ENCODE assay signal across 8 mouse cellular contexts in the genomic region with DNA sequence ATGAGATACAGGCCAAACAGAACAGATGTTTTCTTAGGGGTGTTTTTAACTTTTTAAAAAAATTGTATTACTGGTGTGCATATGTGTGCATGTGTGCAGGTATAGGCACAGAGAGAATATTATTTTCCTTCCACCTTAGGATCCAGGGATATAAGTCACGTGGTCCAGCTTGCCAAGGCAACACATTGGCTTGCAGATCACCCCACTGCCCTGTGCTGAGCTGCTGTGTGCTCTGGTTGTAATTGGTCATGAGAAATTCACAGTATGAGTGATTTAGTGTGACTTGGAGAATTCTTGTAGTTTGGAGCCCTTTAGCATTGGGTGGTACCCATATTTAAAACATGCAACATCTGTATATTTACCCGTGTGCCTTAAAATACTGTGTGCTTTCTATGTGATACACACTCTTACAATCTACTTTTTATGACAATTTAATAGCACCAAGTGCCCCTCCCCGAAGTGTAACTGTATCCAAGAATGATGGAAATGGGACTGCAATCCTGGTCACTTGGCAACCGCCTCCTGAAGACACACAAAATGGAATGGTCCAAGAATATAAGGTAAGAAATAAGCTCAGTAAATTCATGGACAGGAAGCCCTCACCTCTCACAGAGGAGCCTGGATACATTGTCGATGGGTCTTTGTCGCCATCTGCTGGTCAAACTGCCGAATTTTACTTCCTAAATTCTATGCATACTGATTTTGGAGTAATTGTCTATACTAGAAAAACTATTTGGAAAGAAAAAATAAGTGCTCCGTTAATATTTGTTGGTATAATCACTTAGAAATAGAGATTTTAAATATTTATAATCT.
DNase-seq lines count a peak whose midpoint lies in the region; ATAC-seq and TF ChIP-seq lines count a peak whose summit lies in the region.

No protein-coding gene starts in this region.

- H3K36me3 ChIP-seq in heart, adult 2 months (ENCODE audit: control insufficient read depth, insufficient read depth, low read length) = no peaks in the 10 kb centered on the region
- no peaks in the 10 kb centered on the region for H3K36me3 ChIP-seq in intestine, postnatal 0 days (ENCODE audit: control insufficient read depth, insufficient read depth)
- H3K36me3 ChIP-seq in midbrain, embryonic 12.5 days = 0 out of 2 replicates have a peak, but pooled peaks cover 2% of the 10 kb centered on the region
- H3K36me3 ChIP-seq in splenic B cell, adult 2 months (ENCODE audit: control insufficient read depth, insufficient read depth, low read length, poor library complexity, severe bottlenecking) = no peaks in the 10 kb centered on the region

- no peak overlapping the region for H3K4me2 ChIP-seq in intestine, postnatal 0 days (replicated peaks; ENCODE audit: low read depth)
- H3K4me2 ChIP-seq in midbrain, embryonic 12.5 days (replicated peaks) = no peak overlapping the region

- DNase-seq in heart, adult 2 months = peak; percentile 20 to 59
- DNase-seq in heart, postnatal 25 days (ENCODE audit: low spot score) = no peak
- DNase-seq in cerebellum, postnatal 10 days = peak; percentile 85 to 89
- peak; percentile 21 to 66 for DNase-seq in frontal cortex, postnatal 10 days (ENCODE audit: low spot score in 2 of 2)
- DNase-seq in left cerebral cortex, postnatal 25 days (ENCODE audit: low spot score in 2 of 2) = peak; percentile 74 to 77
- peak; percentile 2 for DNase-seq in splenic B cell, adult 2 months (ENCODE audit: low read depth, low spot score)

- ATAC-seq in intestine, postnatal 0 days = peak; percentile 28; the same call in 1 of the 2 replicates
- peak; percentile 42 for ATAC-seq in midbrain, embryonic 12.5 days (ENCODE audit: low FRiP score, low read depth)

- 0 out of 2 replicates have a peak, but pooled peaks have one; percentile 37 for TF ChIP-seq EP300 in heart, adult 2 months (IDR thresholded peaks at IDR 0.05; ENCODE audit: insufficient read depth, low read depth, low read length)

- 25% methylated on average over 8 of the region's 8 CpGs for WGBS in heart, adult 2 months
- WGBS in intestine, postnatal 0 days = 27% methylated on average over 8 of the region's 8 CpGs
- 32% methylated on average over 8 of the region's 8 CpGs for WGBS in midbrain, embryonic 12.5 days

- TF ChIP-seq CTCF in heart, adult 2 months (IDR thresholded peaks at IDR 0.05) = peak; percentile 94
- TF ChIP-seq CTCF in intestine, postnatal 0 days (IDR thresholded peaks at IDR 0.05; ENCODE audit: low read depth) = peak; percentile 90

- H3K27ac ChIP-seq in heart, adult 2 months = no peak overlapping the region
- no peak overlapping the region for H3K27ac ChIP-seq in intestine, postnatal 0 days (ENCODE audit: low read depth, low read length)
- H3K27ac ChIP-seq in midbrain, embryonic 12.5 days (replicated peaks) = no peak overlapping the region

- no peaks in the 10 kb centered on the region for H3K79me2 ChIP-seq in heart, adult 2 months (replicated peaks; ENCODE audit: control insufficient read depth, insufficient read depth, low read length)

- no peaks in the 10 kb centered on the region for H3K4me1 ChIP-seq in heart, adult 2 months (ENCODE audit: control insufficient read depth, insufficient read depth, low read length)
- no peaks in the 10 kb centered on the region for H3K4me1 ChIP-seq in intestine, postnatal 0 days (replicated peaks; ENCODE audit: control insufficient read depth, insufficient read depth, low read length)
- peaks cover 12% of the 10 kb centered on the region; the same call in 1 of the 2 replicates for H3K4me1 ChIP-seq in midbrain, embryonic 12.5 days

- intact Hi-C loops in heart, adult 2 months (cut with DNase I) = loop anchor here (1.0 to 5.0 kb wide), 4 partner anchors 317 to 761 kb away; no protein-coding TSS in a partner anchor
- intact Hi-C loops in heart, postnatal 25 days (cut with DNase I) = loop anchor here (1.0 to 5.0 kb wide), 4 partner anchors 317 to 761 kb away; no protein-coding TSS in a partner anchor
- intact Hi-C loops in left cerebral cortex, postnatal 25 days (cut with DNase I) = loop anchor here (1.0 to 10.0 kb wide), 5 partner anchors 317 to 762 kb away; no protein-coding TSS in a partner anchor

- no peak overlapping the region for H3K4me3 ChIP-seq in heart, adult 2 months
- H3K4me3 ChIP-seq in intestine, postnatal 0 days (ENCODE audit: low read depth, low read length) = no peak overlapping the region
- no peak overlapping the region for H3K4me3 ChIP-seq in midbrain, embryonic 12.5 days

- H3K9ac ChIP-seq in heart, adult 2 months (ENCODE audit: low read depth, low read length) = no peak overlapping the region
- H3K9ac ChIP-seq in intestine, postnatal 0 days (ENCODE audit: low read depth, low read length) = no peak overlapping the region
- no peak overlapping the region for H3K9ac ChIP-seq in midbrain, embryonic 12.5 days (replicated peaks)

- TF ChIP-seq POLR2A in heart, adult 2 months (IDR thresholded peaks at IDR 0.05; ENCODE audit: insufficient read depth, low read depth, low read length) = no peak

- H3K27me3 ChIP-seq in heart, adult 2 months (ENCODE audit: control insufficient read depth, insufficient read depth, low read length) = no peaks in the 10 kb centered on the region
- no peaks in the 10 kb centered on the region for H3K27me3 ChIP-seq in intestine, postnatal 0 days (replicated peaks; ENCODE audit: control insufficient read depth, insufficient read depth, low read length)
- H3K27me3 ChIP-seq in midbrain, embryonic 12.5 days = no peaks in the 10 kb centered on the region
- H3K27me3 ChIP-seq in splenic B cell, adult 2 months (ENCODE audit: control insufficient read depth, insufficient read depth, low read length, poor library complexity, severe bottlenecking) = no peaks in the 10 kb centered on the region

- no peaks in the 10 kb centered on the region for H3K9me3 ChIP-seq in intestine, postnatal 0 days (ENCODE audit: control insufficient read depth)
- no peaks in the 10 kb centered on the region for H3K9me3 ChIP-seq in midbrain, embryonic 12.5 days
